Mouse (Mus musculus) olfactory bulb, adult 2 months (tissue): ENCODE data around the gene Hsd3b5.
"Not testable (repeated sequence)": the region's sequence is repeated elsewhere in the genome, so short reads cannot be mapped to it uniquely, and the experiment has no call there.

Source experiments
- CTCF ChIP-seq: fragments of 200-500 bp; IDR thresholded peaks from 2 replicates; pipeline ENCODE4 v1.5.1; 2012; ENCODE audit warnings: low read depth, mild to moderate bottlenecking, low read length, moderate library complexity; ENCODE audit not compliant: insufficient read depth
- POLR2A ChIP-seq: fragments of 200-500 bp; IDR thresholded peaks from 2 replicates; pipeline ENCODE4 v1.6.1; 2012; ENCODE audit warnings: mild to moderate bottlenecking, low read depth, low read length, moderate library complexity; ENCODE audit not compliant: insufficient read depth

GRCm38 (mm10) chr3:98581024-98581423, 49.0 kb downstream of the Hsd3b5 start:
- not testable (repeated sequence) for TF ChIP-seq CTCF, POLR2A
